Mouse (Mus musculus) midbrain, embryonic 12.5 days (tissue): ENCODE data around the gene Tia1. TPM values are rescaled to one million over a fixed set of nuclear protein-coding genes. Genes with fewer than 3 reads are reported as not detected.
"Not testable (repeated sequence)": the region's sequence is repeated elsewhere in the genome, so short reads cannot be mapped to it uniquely, and the experiment has no call there.

Source experiments
- ATAC-seq: fragments of 200-750 bp; cut with Nextera tagmentation; 2 replicates; pipeline ENCODE4 v1.8.0; 2017; ENCODE audit warnings: low read depth, moderate TSS enrichment, moderate library complexity; ENCODE audit not compliant: low FRiP score
- H3K27ac ChIP-seq: fragments of 300-500 bp; sonication (generic); replicated peaks from 2 replicates; pipeline ENCODE4 v1.5.1; 2016; ENCODE audit warnings: mild to moderate bottlenecking
- H3K27me3 ChIP-seq: fragments of 300-500 bp; sonication (generic); 2 replicates; pipeline ENCODE4 v1.6.1; 2016; ENCODE audit warnings: mild to moderate bottlenecking
- H3K36me3 ChIP-seq: fragments of 300-500 bp; sonication (generic); 2 replicates; pipeline ENCODE4 v1.6.1; 2016
- H3K4me1 ChIP-seq: fragments of 300-500 bp; sonication (generic); 2 replicates; pipeline ENCODE4 v1.6.1; 2016
- H3K4me2 ChIP-seq: fragments of 300-500 bp; sonication (generic); replicated peaks from 2 replicates; pipeline ENCODE4 v1.6.1; 2016; ENCODE audit warnings: mild to moderate bottlenecking, moderate library complexity
- H3K4me3 ChIP-seq: fragments of 300-500 bp; sonication (generic); 2 replicates; pipeline ENCODE4 v1.5.1; 2016; ENCODE audit warnings: mild to moderate bottlenecking
- H3K9ac ChIP-seq: fragments of 300-500 bp; sonication (generic); replicated peaks from 2 replicates; pipeline ENCODE4 v1.6.1; 2016; ENCODE audit warnings: mild to moderate bottlenecking, moderate library complexity
- H3K9me3 ChIP-seq: fragments of 300-500 bp; sonication (generic); 2 replicates; pipeline ENCODE4 v1.6.1; 2016; ENCODE audit warnings: mild to moderate bottlenecking
- whole genome bisulfite sequencing: fragments of 180-500 bp; shearing (Covaris S2); methylation state at CpG from one replicate; pipeline ENCODE4 v1.1.7; 2016; 5-methylcytosine and 5-hydroxymethylcytosine counted together
- polyA plus RNA-seq: library from polyadenylated mRNA; unstranded; fragments of >200 nt; fragmentation: Nextera tagmentation; extraction: Ambion mirVana; gene quantifications from 2 replicates; pipeline ENCODE4 v1.2.1, GENCODE M21; 2016

Tia1 gene
- polyA plus RNA-seq, 1 experiment from 2014 or later = 356 TPM

- Histone ChIP-seq H3K9ac (peak overlapping the region; percentile 66), H3K27ac (peak overlapping the region; percentile 92), H3K4me2 (peak overlapping the region; percentile 73), H3K4me1 (peaks cover 33% of the 10 kb centered on the region), H3K9me3 (no peaks in the 10 kb centered on the region), H3K4me3 (peak overlapping the region; percentile 69), H3K27me3 (no peaks in the 10 kb centered on the region), H3K36me3 (peaks cover 12% of the 10 kb centered on the region; the same call in 1 of the 2 replicates)
- WGBS = 65% methylated on average over 3 of the region's 3 CpGs
- no peak for ATAC-seq
These were observed 33.8 kb upstream of the Tia1 start for GRCm38 (mm10) chr6:86370093-86370713.

- Histone ChIP-seq H3K36me3 (peaks cover 15% of the 10 kb centered on the region; the same call in 1 of the 2 replicates), H3K4me3 (peak within 1 kb of the TSS; percentile 69), H3K4me1 (peaks cover 33% of the 10 kb centered on the region), H3K4me2 (peak within 1 kb of the TSS; percentile 73), H3K27me3 (no peaks in the 10 kb centered on the region), H3K9me3 (no peaks in the 10 kb centered on the region), H3K9ac (peak within 1 kb of the TSS; percentile 74), H3K27ac (peak within 1 kb of the TSS; percentile 92)
- ATAC-seq = no peak
- WGBS = 16% methylated on average over 15 of the region's 15 CpGs
These were observed 33.2 kb upstream of the Tia1 start, which contains the start of gene Snrpg for GRCm38 (mm10) chr6:86370764-86371339. Gene Snrpg, plus strand, starts transcription at chr6:86371304.

- H3K4me1 ChIP-seq = peaks cover 28% of the 10 kb centered on the region
- H3K36me3 ChIP-seq = peaks cover 20% of the 10 kb centered on the region
- peak overlapping the region; percentile 92 for H3K27ac ChIP-seq
- H3K9me3 ChIP-seq = no peaks in the 10 kb centered on the region
- H3K4me2 ChIP-seq = peak overlapping the region; percentile 73
- H3K9ac ChIP-seq = peak overlapping the region; percentile 74
- ATAC-seq = peak; percentile 96
- no peaks in the 10 kb centered on the region for H3K27me3 ChIP-seq
- WGBS = under 1% methylated on average over 50 of the region's 50 CpGs
- peak overlapping the region; percentile 69 for H3K4me3 ChIP-seq
These were observed 32.6 kb upstream of the Tia1 start for GRCm38 (mm10) chr6:86371340-86371911.

- H3K4me1 ChIP-seq = peaks cover 25% of the 10 kb centered on the region
- ATAC-seq = no peak
- peak overlapping the region; percentile 69 for H3K4me3 ChIP-seq
- 3% methylated on average over 12 of the region's 12 CpGs for WGBS
- peak overlapping the region; percentile 75 for H3K27ac ChIP-seq
- no peaks in the 10 kb centered on the region for H3K9me3 ChIP-seq
- peak overlapping the region; percentile 73 for H3K4me2 ChIP-seq
- H3K36me3 ChIP-seq = peaks cover 26% of the 10 kb centered on the region
- H3K9ac ChIP-seq = peak overlapping the region; percentile 74
- no peaks in the 10 kb centered on the region for H3K27me3 ChIP-seq
These were observed 32.0 kb upstream of the Tia1 start for GRCm38 (mm10) chr6:86371950-86372516.

- Histone ChIP-seq H3K4me1 (peaks cover 25% of the 10 kb centered on the region), H3K36me3 (peaks cover 35% of the 10 kb centered on the region), H3K4me2 (no peak overlapping the region), H3K27ac (no peak overlapping the region), H3K9me3 (no peaks in the 10 kb centered on the region), H3K4me3 (no peak overlapping the region), H3K9ac (no peak overlapping the region), H3K27me3 (no peaks in the 10 kb centered on the region)
- ATAC-seq = no peak
- WGBS = 91% methylated on average over 6 of the region's 6 CpGs
These were observed 30.5 kb upstream of the Tia1 start for GRCm38 (mm10) chr6:86373556-86373955.

GRCm38 (mm10) chr6:86378341-86378740, 25.7 kb upstream of the Tia1 start:
- no peak overlapping the region for H3K27ac ChIP-seq
- H3K4me3 ChIP-seq = no peak overlapping the region
- H3K9me3 ChIP-seq = no peaks in the 10 kb centered on the region
- ATAC-seq = no peak
- WGBS = 90% methylated on average over 3 of the region's 3 CpGs
- no peak overlapping the region for H3K9ac ChIP-seq
- no peaks in the 10 kb centered on the region for H3K27me3 ChIP-seq
- H3K4me1 ChIP-seq = 0 out of 2 replicates have a peak, but pooled peaks cover 3% of the 10 kb centered on the region
- peaks cover 48% of the 10 kb centered on the region for H3K36me3 ChIP-seq
- no peak overlapping the region for H3K4me2 ChIP-seq

GRCm38 (mm10) chr6:86380112-86380511, 23.9 kb upstream of the Tia1 start:
- 74% methylated on average over 8 of the region's 8 CpGs for WGBS
- H3K4me3 ChIP-seq, H3K9ac ChIP-seq, H3K27me3 ChIP-seq, ATAC-seq, H3K27ac ChIP-seq, H3K4me2 ChIP-seq, H3K9me3 ChIP-seq, H3K4me1 ChIP-seq: not testable (repeated sequence)
- H3K36me3 ChIP-seq = peaks cover 47% of the 10 kb centered on the region

GRCm38 (mm10) chr6:86382551-86382950, 21.5 kb upstream of the Tia1 start:
- H3K36me3 ChIP-seq = peaks cover 47% of the 10 kb centered on the region

GRCm38 (mm10) chr6:86383370-86383769, 20.6 kb upstream of the Tia1 start:
- no peak overlapping the region for H3K27ac ChIP-seq
- no peaks in the 10 kb centered on the region for H3K4me1 ChIP-seq
- no peaks in the 10 kb centered on the region for H3K9me3 ChIP-seq
- ATAC-seq = no peak
- no peak overlapping the region for H3K4me3 ChIP-seq
- H3K4me2 ChIP-seq = no peak overlapping the region
- H3K9ac ChIP-seq = no peak overlapping the region
- no peaks in the 10 kb centered on the region for H3K27me3 ChIP-seq
- peaks cover 47% of the 10 kb centered on the region for H3K36me3 ChIP-seq
- 54% methylated on average over 16 of the region's 16 CpGs for WGBS

More at GRCm38 (mm10) chr6:86382551-86382950, 21.5 kb upstream of the Tia1 start:
- H3K27me3 ChIP-seq = no peaks in the 10 kb centered on the region
- H3K9ac ChIP-seq = no peak overlapping the region
- H3K4me3 ChIP-seq = no peak overlapping the region
- H3K27ac ChIP-seq = no peak overlapping the region
- H3K4me2 ChIP-seq = no peak overlapping the region
- no peaks in the 10 kb centered on the region for H3K9me3 ChIP-seq
- no peaks in the 10 kb centered on the region for H3K4me1 ChIP-seq
- ATAC-seq = no peak

GRCm38 (mm10) chr6:86384692-86385091, 19.3 kb upstream of the Tia1 start:
- Histone ChIP-seq H3K4me2 (no peak overlapping the region), H3K27ac (no peak overlapping the region), H3K36me3 (peaks cover 47% of the 10 kb centered on the region), H3K27me3 (no peaks in the 10 kb centered on the region), H3K4me1 (no peaks in the 10 kb centered on the region), H3K4me3 (no peak overlapping the region), H3K9me3 (no peaks in the 10 kb centered on the region), H3K9ac (no peak overlapping the region)
- ATAC-seq = no peak
- WGBS = 81% methylated on average over 4 of the region's 4 CpGs

- Histone ChIP-seq H3K27ac (no peak overlapping the region), H3K4me1 (no peaks in the 10 kb centered on the region), H3K9me3 (no peaks in the 10 kb centered on the region), H3K4me3 (no peak overlapping the region), H3K36me3 (peaks cover 50% of the 10 kb centered on the region), H3K27me3 (no peaks in the 10 kb centered on the region), H3K4me2 (no peak overlapping the region), H3K9ac (no peak overlapping the region)
- 86% methylated on average over 5 of the region's 5 CpGs for WGBS
- no peak for ATAC-seq
These were observed 18.5 kb upstream of the Tia1 start for GRCm38 (mm10) chr6:86385362-86386104.
